Mouse (Mus musculus) mouse embryonic stem cell (cell line): ENCODE measurements around the gene Gm12248.

Source experiments
- in situ Hi-C, 2 experiments: fragments of 300-500 bp; cut with MboI; formaldehyde crosslinking; loops; 1 replicate in 1 of 2; 3 replicates in 1 of 2; pipeline ENCODE4 v1.14.3; 2019 to 2020; ENCODE audit warnings: low sequenced_read_pairs in 2 of 2, low pct_unique_long_range_greater_than_20kb in 1 of 2, mixed read lengths in 1 of 2; ENCODE audit not compliant: unreplicated experiment in 1 of 2

Gene Gm12248

GRCm38 (mm10) chr11:58093021-58093528 is at the start of gene Gm12248:
Gene Gm12248 (minus strand): TSS chr11:58093134.
- in situ Hi-C loops, result no loop called here

GRCm38 (mm10) chr11:58139466-58139865 is 46.5 kb upstream of the Gm12248 start:
- in situ Hi-C loops, result no loop called here

GRCm38 (mm10) chr11:58138821-58139220 is 45.9 kb upstream of the Gm12248 start:
- in situ Hi-C loops, result no loop called here

- in situ Hi-C loops, result no loop called here
These were observed 43.7 kb upstream of the Gm12248 start for GRCm38 (mm10) chr11:58136677-58137076.

- in situ Hi-C loops, result no loop called here
These were observed 42.4 kb upstream of the Gm12248 start for GRCm38 (mm10) chr11:58135296-58135695.

GRCm38 (mm10) chr11:58134869-58135268 is 41.9 kb upstream of the Gm12248 start:
- in situ Hi-C loops, result no loop called here

- in situ Hi-C loops, result no loop called here
These were observed 39.1 kb upstream of the Gm12248 start for GRCm38 (mm10) chr11:58132026-58132425.

- in situ Hi-C loops, result no loop called here
These were observed 36.4 kb upstream of the Gm12248 start for GRCm38 (mm10) chr11:58129302-58129843.

GRCm38 (mm10) chr11:58127544-58127943 is 34.6 kb upstream of the Gm12248 start:
- in situ Hi-C loops, result no loop called here

- in situ Hi-C loops, result no loop called here
These were observed 33.6 kb upstream of the Gm12248 start for GRCm38 (mm10) chr11:58126397-58127160.

GRCm38 (mm10) chr11:58125021-58125420 is 32.1 kb upstream of the Gm12248 start:
- in situ Hi-C loops, result no loop called here

GRCm38 (mm10) chr11:58123711-58124110 is 30.8 kb upstream of the Gm12248 start:
- in situ Hi-C loops, result no loop called here

- in situ Hi-C loops, result no loop called here
These were observed 28.4 kb upstream of the Gm12248 start for GRCm38 (mm10) chr11:58121351-58121750.

- in situ Hi-C loops, result no loop called here
These were observed 27.7 kb upstream of the Gm12248 start for GRCm38 (mm10) chr11:58120655-58121054.

- in situ Hi-C loops, result no loop called here
These were observed 24.2 kb upstream of the Gm12248 start for GRCm38 (mm10) chr11:58117044-58117652.

- in situ Hi-C loops, result no loop called here
These were observed 23.6 kb upstream of the Gm12248 start for GRCm38 (mm10) chr11:58116560-58116959.

- in situ Hi-C loops, result loop anchor here in 1 of 2 experiments (10.0 kb wide), 1 partner anchor 153 kb away; no protein-coding TSS in a partner anchor
These were observed 14.9 kb upstream of the Gm12248 start for GRCm38 (mm10) chr11:58107664-58108337.

GRCm38 (mm10) chr11:58107009-58107408 is 14.1 kb upstream of the Gm12248 start:
- in situ Hi-C loops, result loop anchor here in 1 of 2 experiments (10.0 kb wide), 1 partner anchor 152 kb away; no protein-coding TSS in a partner anchor

- in situ Hi-C loops, result loop anchor here in 1 of 2 experiments (10.0 kb wide), 1 partner anchor 150 kb away; no protein-coding TSS in a partner anchor
These were observed 11.4 kb upstream of the Gm12248 start for GRCm38 (mm10) chr11:58104351-58104791.
